Mouse (Mus musculus) heart, adult 2 months (tissue): ENCODE measurements around the gene Oprd1. TPM values are rescaled to one million over a fixed set of nuclear protein-coding genes. Genes with fewer than 3 reads are reported as not detected.

Experiments used
- DNase-seq, 2 experiments: peaks; one replicate each; pipeline ENCODE4 v3.0.0; 2021
- H3K27ac ChIP-seq: fragments of 200-600 bp; 2 replicates; pipeline ENCODE4 v1.8.1; 2022
- H3K27me3 ChIP-seq: fragments of 200-500 bp; 2 replicates; pipeline ENCODE4 v1.6.1; 2012; ENCODE audit warnings: mild to moderate bottlenecking, low read length, inconsistent platforms, mixed read lengths; ENCODE audit not compliant: control insufficient read depth, insufficient read depth
- H3K36me3 ChIP-seq: fragments of 200-500 bp; 2 replicates; pipeline ENCODE4 v1.6.1; 2012; ENCODE audit warnings: low read length, inconsistent platforms; ENCODE audit not compliant: control insufficient read depth, insufficient read depth
- H3K4me1 ChIP-seq: fragments of 200-500 bp; 2 replicates; pipeline ENCODE4 v1.6.1; 2011; ENCODE audit warnings: low read length; ENCODE audit not compliant: control insufficient read depth, insufficient read depth
- H3K4me3 ChIP-seq: fragments of 200-600 bp; 2 replicates; pipeline ENCODE4 v1.8.1; 2022
- H3K79me2 ChIP-seq: fragments of 200-500 bp; replicated peaks from 2 replicates; pipeline ENCODE4 v1.6.1; 2012; ENCODE audit warnings: mild to moderate bottlenecking, inconsistent platforms, low read length, moderate library complexity, mixed read lengths; ENCODE audit not compliant: control insufficient read depth, insufficient read depth
- H3K9ac ChIP-seq: fragments of 200-500 bp; 2 replicates; pipeline ENCODE4 v1.6.1; 2012; ENCODE audit warnings: low read depth, mild to moderate bottlenecking, control low read depth, inconsistent platforms, low read length, mixed read lengths
- CTCF ChIP-seq: fragments of 200-600 bp; IDR thresholded peaks from 2 replicates; pipeline ENCODE4 v1.8.1; 2022; ENCODE audit warnings: antibody characterized with exemption, mild to moderate bottlenecking, moderate library complexity
- EP300 ChIP-seq: fragments of 200-500 bp; IDR thresholded peaks from 2 replicates; pipeline ENCODE4 v1.6.1; 2011; ENCODE audit warnings: low read depth, low read length, control low read depth; ENCODE audit not compliant: insufficient read depth
- POLR2A ChIP-seq: fragments of 200-500 bp; IDR thresholded peaks from 2 replicates; pipeline ENCODE4 v1.6.1; 2011; ENCODE audit warnings: mild to moderate bottlenecking, low read depth, low read length, control low read depth; ENCODE audit not compliant: insufficient read depth
- WGBS: fragments of 180-500 bp; shearing (Covaris S2); methylation state at CpG from one replicate; pipeline ENCODE4 v1.1.7; 2018; 5-methylcytosine and 5-hydroxymethylcytosine counted together
- intact Hi-C: fragments of 180-260 bp; cut with DNase I; formaldehyde crosslinking; loops from one replicate; pipeline ENCODE4 v1.15.1; 2025
- polyA plus RNA-seq: library from polyadenylated mRNA; depleted of rRNA; stranded (reverse); fragments of >200 nt; gene quantifications from 2 replicates; pipeline ENCODE4 v1.2.3, GENCODE M21; 2012
- total RNA-seq, 2 experiments: library from RNA; stranded (reverse); gene quantifications; 2 replicates each; pipeline ENCODE4 v1.2.3; 2021

The Oprd1 gene
- total and polyA plus RNA-seq, 3 experiments: 0.20 to 0.43 (median 0.21) TPM

DNA sequence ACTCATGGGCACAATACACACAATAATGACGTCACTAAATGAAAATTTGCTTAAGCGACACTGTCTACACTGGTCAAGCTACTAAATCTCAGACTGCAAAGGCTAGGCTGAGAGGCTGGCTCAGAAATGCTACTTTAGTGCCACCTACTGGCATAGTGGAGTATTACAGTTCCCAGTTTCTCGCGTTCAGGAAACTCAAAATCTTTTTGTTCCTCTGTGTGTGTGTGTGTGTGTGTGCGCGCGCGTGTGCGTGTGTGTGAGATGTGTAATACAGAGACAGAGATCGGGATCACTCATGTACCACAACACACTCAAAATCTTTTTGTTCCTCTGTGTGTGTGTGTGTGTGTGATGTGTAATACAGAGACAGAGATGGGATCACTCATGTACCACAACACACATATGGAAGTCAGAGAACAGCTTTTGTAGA is 34.4 kb upstream of the Oprd1 start:
- Histone ChIP-seq H3K36me3 (no peaks in the 10 kb centered on the region), H3K4me3 (no peak overlapping the region), H3K79me2 (no peaks in the 10 kb centered on the region), H3K4me1 (no peaks in the 10 kb centered on the region; the same call in 1 of the 2 replicates), H3K27me3 (no peaks in the 10 kb centered on the region), H3K27ac (no peak overlapping the region), H3K9ac (no peak overlapping the region)
- intact Hi-C loops: loop anchor here (1.0 to 5.0 kb wide), 2 partner anchors 89 to 316 kb away; no protein-coding TSS in a partner anchor
- DNase-seq: peak in 1 of 2 experiments; percentile 26
- 6% methylated on average over 10 of the region's 10 CpGs for WGBS
- TF ChIP-seq EP300 (0 out of 2 replicates have a peak, but pooled peaks have one; percentile 33), POLR2A (no peak), CTCF (peak; percentile 83)

DNA sequence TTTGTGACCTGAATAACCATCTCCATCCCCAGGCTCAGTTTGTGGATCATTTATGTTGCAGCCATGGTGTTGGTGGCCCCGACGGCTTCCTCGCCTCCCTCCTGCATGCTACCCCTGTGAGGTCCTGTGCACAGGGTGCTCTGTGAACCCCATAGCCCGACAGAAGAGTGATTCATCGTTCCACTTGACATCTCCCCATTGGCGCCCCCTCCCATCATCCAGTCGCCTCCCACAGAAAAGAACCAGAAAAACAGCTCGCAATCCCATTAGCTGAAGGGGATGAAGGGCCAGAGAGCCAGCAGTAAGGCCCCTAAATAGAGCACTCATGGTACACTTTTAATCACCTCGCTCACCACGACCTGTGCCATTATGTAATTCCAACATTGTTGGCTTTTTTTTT is 32.2 kb upstream of the Oprd1 start:
- TF ChIP-seq POLR2A (no peak), CTCF (no peak), EP300 (no peak)
- Histone ChIP-seq H3K9ac (no peak overlapping the region), H3K27me3 (no peaks in the 10 kb centered on the region), H3K79me2 (no peaks in the 10 kb centered on the region), H3K27ac (no peak overlapping the region), H3K4me3 (no peak overlapping the region), H3K36me3 (no peaks in the 10 kb centered on the region), H3K4me1 (no peaks in the 10 kb centered on the region; the same call in 1 of the 2 replicates)
- WGBS: 54% methylated on average over 10 of the region's 10 CpGs
- intact Hi-C loops: loop anchor here (5.0 kb wide), 1 partner anchor 314 kb away; no protein-coding TSS in a partner anchor
- no peak for DNase-seq

DNA sequence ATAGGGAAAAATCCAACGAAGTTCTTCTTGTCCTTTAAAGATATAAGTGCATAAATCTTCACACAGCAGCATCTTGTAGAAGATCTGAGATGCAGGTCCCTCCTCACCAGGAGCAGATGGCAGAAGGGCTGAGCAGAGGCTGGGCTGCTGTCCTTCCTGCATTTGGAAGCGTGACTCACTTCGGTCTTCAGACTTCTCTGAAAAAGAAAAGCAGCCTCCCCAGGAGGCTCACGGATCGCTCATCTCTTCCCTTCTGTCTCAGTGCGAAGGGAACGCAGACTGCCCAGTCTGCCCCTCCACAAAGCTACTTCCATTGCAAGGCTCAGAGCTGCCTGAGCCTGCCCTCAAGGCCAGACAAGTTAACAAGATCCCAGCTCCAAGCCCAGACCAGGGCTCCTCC is 26.6 kb upstream of the Oprd1 start:
- Histone ChIP-seq H3K36me3 (no peaks in the 10 kb centered on the region), H3K27me3 (no peaks in the 10 kb centered on the region; the same call in 1 of the 2 replicates), H3K4me3 (no peak overlapping the region), H3K4me1 (no peaks in the 10 kb centered on the region), H3K79me2 (no peaks in the 10 kb centered on the region), H3K27ac (no peak overlapping the region), H3K9ac (no peak overlapping the region)
- 40% methylated on average over 7 of the region's 7 CpGs for WGBS
- TF ChIP-seq CTCF (no peak), POLR2A (no peak), EP300 (no peak)
- DNase-seq: no peak
- intact Hi-C loops: no loop called here

DNA sequence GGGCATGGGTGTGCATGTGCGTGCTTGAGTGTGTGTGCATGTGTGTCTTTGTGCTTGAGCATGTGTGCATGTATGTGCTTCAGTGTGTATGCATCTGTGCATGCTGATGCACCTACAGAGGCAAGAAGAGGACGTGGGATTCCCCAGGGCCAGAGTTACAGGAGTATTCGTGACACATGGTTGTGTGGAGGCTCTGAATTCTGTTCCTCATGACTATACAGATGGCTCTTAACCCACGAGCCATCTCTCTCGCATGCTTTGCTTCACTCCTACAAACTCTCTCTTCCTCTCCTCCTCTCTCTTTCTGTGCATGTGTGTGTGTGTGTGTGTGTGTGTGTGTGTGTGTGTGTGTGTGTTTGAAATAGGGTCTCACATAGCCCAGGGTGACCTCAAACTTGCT is 25.5 kb upstream of the Oprd1 start:
- Histone ChIP-seq H3K27me3 (no peaks in the 10 kb centered on the region; the same call in 1 of the 2 replicates), H3K9ac (no peak overlapping the region), H3K4me1 (no peaks in the 10 kb centered on the region), H3K27ac (no peak overlapping the region), H3K36me3 (no peaks in the 10 kb centered on the region), H3K79me2 (no peaks in the 10 kb centered on the region), H3K4me3 (no peak overlapping the region)
- DNase-seq: no peak
- no peak for TF ChIP-seq CTCF
- TF ChIP-seq POLR2A: no peak
- TF ChIP-seq EP300: no peak
- intact Hi-C loops: no loop called here
- WGBS: 76% methylated on average over 5 of the region's 5 CpGs

DNA sequence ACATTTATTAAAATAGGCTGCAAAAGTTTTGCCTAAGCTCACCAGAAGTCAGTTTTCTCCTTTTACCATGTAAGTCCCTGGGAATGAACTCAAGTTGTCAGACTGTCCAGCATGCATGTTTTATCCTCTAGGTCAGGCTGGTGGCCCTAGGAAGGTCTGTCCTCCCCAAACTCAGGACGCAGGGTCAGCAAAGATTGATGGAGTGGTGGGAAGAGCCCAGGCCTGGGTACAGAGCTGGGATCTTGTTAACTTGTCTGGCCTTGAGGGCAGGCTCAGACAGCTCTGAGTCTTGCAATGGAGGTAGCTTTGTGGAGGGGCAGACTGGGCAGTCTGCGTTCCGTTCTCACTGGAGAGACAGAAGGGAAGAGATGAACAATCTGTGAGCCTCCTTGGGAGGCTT is 25.0 kb upstream of the Oprd1 start:
- Histone ChIP-seq H3K9ac (no peak overlapping the region), H3K36me3 (no peaks in the 10 kb centered on the region), H3K4me1 (no peaks in the 10 kb centered on the region), H3K79me2 (no peaks in the 10 kb centered on the region), H3K4me3 (no peak overlapping the region), H3K27me3 (no peaks in the 10 kb centered on the region; the same call in 1 of the 2 replicates), H3K27ac (no peak overlapping the region)
- intact Hi-C loops: no loop called here
- 87% methylated on average over 3 of the region's 3 CpGs for WGBS
- DNase-seq: no peak
- no peak for TF ChIP-seq EP300
- TF ChIP-seq CTCF: no peak
- TF ChIP-seq POLR2A: no peak

DNA sequence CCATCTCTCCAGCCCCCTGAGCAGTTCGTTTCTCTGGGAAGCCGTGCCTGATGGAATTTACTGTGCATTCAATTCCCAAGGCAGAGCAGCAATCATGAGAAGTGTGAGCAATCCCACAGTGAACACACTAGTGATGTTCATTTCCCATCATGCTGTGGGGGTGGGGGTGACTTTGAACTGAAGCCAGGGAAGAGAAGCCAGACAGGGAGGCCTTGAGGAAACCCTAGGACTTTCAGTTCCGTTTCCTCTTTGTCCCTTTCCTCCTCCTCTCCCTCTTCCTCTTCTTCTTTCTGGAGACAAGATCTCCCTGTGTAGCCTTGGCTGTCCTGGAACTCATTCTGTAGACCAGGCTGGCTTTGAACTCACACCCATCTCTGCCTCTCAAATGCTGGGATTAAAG is 23.1 kb upstream of the Oprd1 start:
- DNase-seq: peak in 1 of 2 experiments; percentile 26
- Histone ChIP-seq H3K36me3 (no peaks in the 10 kb centered on the region), H3K4me1 (no peaks in the 10 kb centered on the region), H3K27me3 (no peaks in the 10 kb centered on the region; the same call in 1 of the 2 replicates), H3K4me3 (no peak overlapping the region), H3K79me2 (no peaks in the 10 kb centered on the region), H3K9ac (no peak overlapping the region), H3K27ac (no peak overlapping the region)
- intact Hi-C loops: no loop called here
- 66% methylated on average over 3 of the region's 3 CpGs for WGBS
- no peak for TF ChIP-seq CTCF
- TF ChIP-seq EP300: no peak
- no peak for TF ChIP-seq POLR2A
